Mouse (Mus musculus) lung, embryonic 15.5 days (tissue): ENCODE results near the gene Zer1. TPM values are rescaled to one million over a fixed set of nuclear protein-coding genes. Genes with fewer than 3 reads are reported as not detected.

ENCODE experiments used
- ATAC-seq: fragments of 200-750 bp; cut with Nextera tagmentation; 2 replicates; pipeline ENCODE4 v1.8.0; 2017; ENCODE audit warnings: moderate number of reproducible peaks, borderline replicate concordance; ENCODE audit not compliant: low FRiP score, low TSS enrichment; ENCODE audit errors: extremely low read depth
- H3K27ac ChIP-seq: fragments of 300-500 bp; sonication (generic); 2 replicates; pipeline ENCODE4 v1.5.1; 2015; ENCODE audit warnings: moderate library complexity, mild to moderate bottlenecking, inconsistent platforms
- H3K27me3 ChIP-seq: fragments of 300-500 bp; sonication (generic); 2 replicates; pipeline ENCODE4 v1.6.1; 2015; ENCODE audit warnings: inconsistent platforms
- H3K36me3 ChIP-seq: fragments of 300-500 bp; sonication (generic); 2 replicates; pipeline ENCODE4 v1.6.1; 2015; ENCODE audit warnings: inconsistent platforms
- H3K4me1 ChIP-seq: fragments of 300-500 bp; sonication (generic); 2 replicates; pipeline ENCODE4 v1.6.1; 2015; ENCODE audit warnings: inconsistent platforms
- H3K4me2 ChIP-seq: fragments of 300-500 bp; sonication (generic); 2 replicates; pipeline ENCODE4 v1.6.1; 2015; ENCODE audit warnings: inconsistent platforms, mild to moderate bottlenecking, moderate library complexity
- H3K4me3 ChIP-seq: fragments of 300-500 bp; sonication (generic); 2 replicates; pipeline ENCODE4 v1.5.1; 2015; ENCODE audit warnings: mild to moderate bottlenecking, inconsistent platforms
- H3K9ac ChIP-seq: fragments of 300-500 bp; sonication (generic); 2 replicates; pipeline ENCODE4 v1.6.1; 2015; ENCODE audit warnings: inconsistent platforms
- H3K9me3 ChIP-seq: fragments of 300-500 bp; sonication (generic); 2 replicates; pipeline ENCODE4 v1.6.1; 2016; ENCODE audit warnings: inconsistent platforms
- WGBS: fragments of 180-500 bp; shearing (Covaris S2); methylation state at CpG from one replicate; pipeline ENCODE4 v1.1.7; 2015; 5-methylcytosine and 5-hydroxymethylcytosine counted together
- polyA plus RNA-seq: library from polyadenylated mRNA; unstranded; fragments of >200 nt; fragmentation: Nextera tagmentation; extraction: Ambion mirVana; gene quantifications from 2 replicates; pipeline ENCODE4 v1.2.1, GENCODE M21; 2015

Zer1 gene
- polyA plus RNA-seq, 1 experiment from 2014 or later = 8.1 TPM

DNA sequence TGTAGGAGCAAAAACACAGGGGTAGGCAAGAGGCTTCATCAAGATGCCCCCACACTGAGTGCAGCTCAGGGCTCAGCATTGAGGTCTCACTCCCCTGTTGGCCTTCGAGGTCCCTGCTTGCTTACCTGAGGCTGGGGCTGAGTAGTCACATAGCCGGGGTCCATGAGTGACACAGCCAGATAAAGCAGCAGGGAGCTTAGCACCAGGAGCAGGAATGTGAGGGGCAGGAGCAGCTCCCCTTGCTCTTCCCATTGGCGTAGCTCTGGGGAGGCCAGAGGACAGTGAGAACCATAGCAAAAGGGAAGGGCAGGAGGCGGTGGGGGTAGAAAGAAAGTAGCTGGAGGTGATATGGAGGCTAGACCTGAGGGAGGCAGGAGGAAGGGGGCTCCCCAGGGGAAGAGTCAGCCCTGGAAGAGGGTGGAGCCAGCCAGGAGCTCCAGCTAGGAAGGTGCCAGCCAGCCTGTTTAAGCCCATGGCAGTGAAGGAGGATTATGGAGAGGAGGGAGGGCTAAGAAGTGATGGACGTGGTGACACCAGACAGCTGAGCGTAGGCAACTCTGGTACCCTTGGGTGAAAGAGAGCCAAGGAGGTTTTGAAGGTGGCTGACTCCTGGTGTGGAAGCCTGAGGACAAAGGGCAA is 32.0 kb downstream of the Zer1 start:
- Histone ChIP-seq H3K4me3 (peak overlapping the region; percentile 78), H3K4me2 (peak overlapping the region; percentile 91), H3K9me3 (no peaks in the 10 kb centered on the region), H3K27ac (peak overlapping the region; percentile 46; the same call in 1 of the 2 replicates), H3K36me3 (peaks cover 14% of the 10 kb centered on the region; the same call in 1 of the 2 replicates), H3K4me1 (peaks cover 16% of the 10 kb centered on the region), H3K9ac (peak overlapping the region; percentile 76), H3K27me3 (no peaks in the 10 kb centered on the region)
- 42% methylated on average over 6 of the region's 6 CpGs for WGBS
- no peak for ATAC-seq

GRCm38 (mm10) chr2:30091521-30091920 is 32.9 kb downstream of the Zer1 start:
- peaks cover 14% of the 10 kb centered on the region; the same call in 1 of the 2 replicates for H3K36me3 ChIP-seq
- H3K27ac ChIP-seq = no peak overlapping the region
- H3K4me2 ChIP-seq = no peak overlapping the region
- H3K9me3 ChIP-seq = no peaks in the 10 kb centered on the region
- H3K4me1 ChIP-seq = peaks cover 16% of the 10 kb centered on the region
- 93% methylated on average over 12 of the region's 12 CpGs for WGBS
- ATAC-seq = no peak
- H3K27me3 ChIP-seq = no peaks in the 10 kb centered on the region
- H3K4me3 ChIP-seq = no peak overlapping the region
- H3K9ac ChIP-seq = no peak overlapping the region

GRCm38 (mm10) chr2:30087310-30087709 is 37.1 kb downstream of the Zer1 start:
- Histone ChIP-seq H3K4me3 (no peak overlapping the region), H3K36me3 (peaks cover 14% of the 10 kb centered on the region; the same call in 1 of the 2 replicates), H3K27me3 (no peaks in the 10 kb centered on the region), H3K4me2 (no peak overlapping the region), H3K27ac (no peak overlapping the region), H3K9ac (no peak overlapping the region), H3K4me1 (peaks cover 12% of the 10 kb centered on the region), H3K9me3 (no peaks in the 10 kb centered on the region)
- ATAC-seq = no peak
- WGBS = 87% methylated on average over 4 of the region's 4 CpGs

DNA sequence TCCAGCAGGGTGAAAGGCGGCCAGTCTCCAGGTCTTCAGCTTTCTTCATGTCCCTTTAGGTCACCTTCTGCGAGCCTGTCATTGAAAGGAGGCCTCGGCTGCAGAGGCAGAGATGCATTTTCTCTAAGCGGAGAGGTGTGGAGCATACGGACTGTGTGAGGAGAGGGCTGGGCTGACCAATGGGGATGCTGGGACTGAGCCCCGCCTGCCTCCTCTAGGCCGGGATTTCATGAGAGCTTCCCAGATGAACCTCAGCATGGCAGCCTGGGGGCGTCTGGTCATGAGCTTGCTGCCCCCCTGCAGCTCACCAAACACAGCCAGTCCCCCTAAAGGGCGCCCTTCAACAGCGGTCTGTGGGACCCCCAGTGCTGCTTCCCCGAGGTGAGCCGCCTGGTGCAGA is 39.8 kb downstream of the Zer1 start:
- WGBS = 25% methylated on average over 12 of the region's 12 CpGs
- ATAC-seq = no peak
- Histone ChIP-seq H3K27me3 (no peaks in the 10 kb centered on the region), H3K9me3 (no peaks in the 10 kb centered on the region), H3K4me1 (peaks cover 12% of the 10 kb centered on the region), H3K36me3 (peaks cover 3% of the 10 kb centered on the region; the same call in 1 of the 2 replicates), H3K27ac (no peak overlapping the region), H3K4me2 (peak overlapping the region; percentile 51), H3K4me3 (peak overlapping the region; percentile 18; the same call in 1 of the 2 replicates), H3K9ac (no peak overlapping the region)

- ATAC-seq = no peak
These were observed 40.3 kb downstream of the Zer1 start for GRCm38 (mm10) chr2:30084113-30084512.

DNA sequence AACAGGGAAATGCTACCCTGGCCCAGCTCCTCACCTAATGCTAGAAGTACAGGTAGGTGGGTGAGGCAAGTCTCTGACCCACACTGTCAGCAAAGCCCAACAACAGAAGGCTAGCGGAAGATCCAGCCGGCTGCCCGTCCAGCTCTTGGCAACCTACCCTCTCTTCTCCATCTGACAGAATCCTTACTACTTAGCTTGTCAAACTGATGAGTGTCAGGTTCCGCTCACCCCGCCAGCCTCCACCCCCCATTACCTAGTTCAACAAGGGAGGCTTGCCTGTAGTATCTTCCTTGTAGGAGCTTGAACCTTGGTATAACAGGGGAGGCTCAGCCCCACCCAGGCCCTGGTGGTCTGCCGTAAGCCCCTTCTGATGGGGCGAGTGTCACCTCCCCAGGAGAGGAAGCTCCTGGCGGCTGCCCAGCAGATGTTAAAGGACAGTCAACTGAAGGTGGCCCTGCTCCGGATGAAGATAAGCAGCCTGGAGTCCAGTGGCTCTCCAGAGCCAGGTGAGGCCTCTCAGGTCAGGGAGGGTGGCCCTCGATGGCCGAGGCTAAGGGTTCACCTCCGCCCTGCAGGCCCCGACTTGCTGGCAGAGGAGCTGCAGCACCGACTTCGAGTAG is 44.1 kb downstream of the Zer1 start:
- 79% methylated on average over 15 of the region's 15 CpGs for WGBS
- no peaks in the 10 kb centered on the region for H3K36me3 ChIP-seq

More at GRCm38 (mm10) chr2:30084113-30084512, 40.3 kb downstream of the Zer1 start:
- H3K27ac ChIP-seq = no peak overlapping the region
- WGBS = 53% methylated on average over 5 of the region's 5 CpGs
- H3K4me3 ChIP-seq = 0 out of 2 replicates have a peak overlapping the region, but pooled peaks have one; percentile 18
- peak overlapping the region; percentile 51; the same call in 1 of the 2 replicates for H3K4me2 ChIP-seq
- H3K36me3 ChIP-seq = peaks cover 3% of the 10 kb centered on the region; the same call in 1 of the 2 replicates
- H3K9me3 ChIP-seq = no peaks in the 10 kb centered on the region
- no peak overlapping the region for H3K9ac ChIP-seq
- H3K27me3 ChIP-seq = no peaks in the 10 kb centered on the region
- H3K4me1 ChIP-seq = peaks cover 12% of the 10 kb centered on the region

DNA sequence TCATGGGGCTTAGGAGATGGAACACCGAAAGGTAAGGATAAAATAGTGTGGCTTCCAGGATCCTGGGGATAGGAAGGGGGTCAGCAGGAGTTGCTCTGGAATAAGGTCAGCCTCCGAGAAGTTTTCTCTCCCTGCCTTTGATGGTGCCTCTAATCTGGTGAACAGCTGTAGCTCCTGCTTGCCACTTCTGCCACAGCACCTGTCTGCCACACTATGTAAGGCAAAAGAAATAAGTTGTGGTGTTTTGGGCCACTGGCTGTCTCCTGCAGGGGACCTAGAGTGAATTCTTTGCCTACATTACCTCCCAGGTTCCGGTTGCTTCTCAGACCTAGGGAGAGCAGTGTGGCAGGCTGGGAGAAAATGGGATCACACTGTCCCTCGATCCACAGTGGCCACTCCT is 45.6 kb downstream of the Zer1 start:
- 61% methylated on average over 4 of the region's 4 CpGs for WGBS
- H3K27ac ChIP-seq = peak overlapping the region; percentile 97
- no peaks in the 10 kb centered on the region for H3K27me3 ChIP-seq
- peaks cover 17% of the 10 kb centered on the region for H3K4me1 ChIP-seq
- ATAC-seq = no peak
- peaks cover under 1% of the 10 kb centered on the region; the same call in 1 of the 2 replicates for H3K36me3 ChIP-seq
- peak overlapping the region; percentile 76 for H3K4me3 ChIP-seq
- peak overlapping the region; percentile 80 for H3K9ac ChIP-seq
- peak overlapping the region; percentile 97 for H3K4me2 ChIP-seq
- H3K9me3 ChIP-seq = no peaks in the 10 kb centered on the region

More for the DNA sequence above, 44.1 kb downstream of the Zer1 start:
- Histone ChIP-seq H3K27ac (no peak overlapping the region), H3K9me3 (no peaks in the 10 kb centered on the region), H3K9ac (no peak overlapping the region), H3K27me3 (no peaks in the 10 kb centered on the region), H3K4me3 (no peak overlapping the region), H3K4me2 (no peak overlapping the region), H3K4me1 (peaks cover 29% of the 10 kb centered on the region)
- ATAC-seq = no peak

DNA sequence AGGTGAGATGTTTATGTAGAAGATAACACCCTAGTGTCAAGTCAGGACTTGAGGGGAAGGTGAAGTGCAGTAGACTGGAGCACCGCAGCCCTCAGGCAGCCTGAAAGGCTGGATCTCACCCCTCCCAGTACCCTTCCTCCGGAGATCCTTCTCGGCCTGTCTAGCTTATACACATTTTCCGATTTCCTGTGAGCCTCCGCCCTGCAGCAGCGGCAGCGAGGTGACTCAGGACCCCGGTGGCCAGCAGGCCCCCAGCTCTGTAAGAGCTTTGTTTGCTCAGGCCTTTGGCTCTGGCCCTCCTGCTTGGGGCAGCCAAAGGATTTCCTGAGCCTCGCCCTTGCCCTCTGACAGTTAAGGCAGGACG is 46.1 kb downstream of the Zer1 start:
- Histone ChIP-seq H3K4me3 (peak overlapping the region; percentile 76), H3K9me3 (no peaks in the 10 kb centered on the region), H3K27ac (peak overlapping the region; percentile 97), H3K36me3 (peaks cover 4% of the 10 kb centered on the region; the same call in 1 of the 2 replicates), H3K9ac (peak overlapping the region; percentile 80), H3K27me3 (no peaks in the 10 kb centered on the region), H3K4me1 (peaks cover 17% of the 10 kb centered on the region), H3K4me2 (peak overlapping the region; percentile 97)
- ATAC-seq = 0 out of 2 replicates have a peak, but pooled peaks have one; percentile 9
- 8% methylated on average over 10 of the region's 10 CpGs for WGBS

DNA sequence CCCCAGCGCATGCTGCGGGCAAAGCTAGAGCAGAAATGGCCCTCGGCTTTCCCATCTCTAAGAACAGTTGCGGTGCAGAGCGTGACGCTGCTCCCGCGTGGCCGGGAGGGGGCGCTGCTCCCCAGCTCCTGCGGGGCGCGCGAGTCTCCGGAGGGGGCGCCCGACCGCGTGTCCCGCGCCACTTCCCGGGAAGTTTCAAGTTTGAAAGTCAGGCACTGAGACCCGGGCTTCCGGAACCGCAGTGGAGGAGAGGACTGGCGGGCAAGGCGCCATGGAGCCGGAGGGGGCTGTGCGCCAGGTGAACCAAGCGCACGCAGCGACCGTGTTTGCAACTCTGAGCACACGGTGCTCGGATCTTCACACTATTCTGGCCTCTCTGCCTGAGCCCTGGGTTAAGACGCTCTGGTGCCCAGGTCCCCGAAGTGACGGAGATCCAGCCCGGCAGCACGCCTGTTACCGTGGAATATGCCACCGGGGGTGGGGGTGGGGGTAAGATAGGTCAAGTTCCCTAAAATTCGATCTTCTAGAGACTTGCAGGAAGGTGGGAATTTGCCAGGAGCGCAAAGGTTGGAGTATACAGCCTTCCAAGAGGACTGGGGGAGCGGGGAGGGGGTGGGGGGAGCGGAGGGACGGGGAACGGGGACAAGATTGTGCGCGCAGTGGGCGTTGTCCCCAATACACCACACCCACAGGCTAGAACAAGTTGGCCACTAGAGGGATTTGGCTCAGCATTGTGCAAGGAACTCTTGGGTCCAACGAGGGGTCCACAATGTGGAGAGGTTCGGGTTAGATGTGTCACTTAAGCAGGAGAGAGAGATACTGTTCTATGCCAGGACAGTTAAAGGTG is 46.7 kb downstream of the Zer1 start, which contains the start of gene Pkn3:
Gene Pkn3 (plus strand): TSS at position 183 of the 847 bp plus-strand sequence.
- Histone ChIP-seq H3K4me2 (peak within 1 kb of the TSS; percentile 97), H3K27ac (peak within 1 kb of the TSS; percentile 97), H3K9me3 (no peaks in the 10 kb centered on the region), H3K36me3 (peaks cover 10% of the 10 kb centered on the region), H3K9ac (peak within 1 kb of the TSS; percentile 80), H3K27me3 (no peaks in the 10 kb centered on the region), H3K4me1 (peaks cover 17% of the 10 kb centered on the region), H3K4me3 (peak within 1 kb of the TSS; percentile 76)
- peak; percentile 82 for ATAC-seq
- WGBS = under 1% methylated on average over 53 of the region's 53 CpGs

- H3K27me3 ChIP-seq = no peaks in the 10 kb centered on the region
- H3K4me3 ChIP-seq = peak overlapping the region; percentile 76; the same call in 1 of the 2 replicates
- peak overlapping the region; percentile 97 for H3K27ac ChIP-seq
- H3K9ac ChIP-seq = no peak overlapping the region; the same call in 1 of the 2 replicates
- ATAC-seq = 0 out of 2 replicates have a peak, but pooled peaks have one; percentile 1
- no peaks in the 10 kb centered on the region for H3K9me3 ChIP-seq
- H3K4me2 ChIP-seq = peak overlapping the region; percentile 97
- H3K36me3 ChIP-seq = peaks cover 17% of the 10 kb centered on the region
- peaks cover 17% of the 10 kb centered on the region for H3K4me1 ChIP-seq
- WGBS = 64% methylated on average over 6 of the region's 6 CpGs
These were observed 47.4 kb downstream of the Zer1 start for GRCm38 (mm10) chr2:30076959-30077358.

- H3K27me3 ChIP-seq = no peaks in the 10 kb centered on the region
- no peaks in the 10 kb centered on the region for H3K9me3 ChIP-seq
- no peak overlapping the region for H3K27ac ChIP-seq
- no peak overlapping the region for H3K4me2 ChIP-seq
- ATAC-seq = no peak
- no peak overlapping the region for H3K4me3 ChIP-seq
- H3K9ac ChIP-seq = no peak overlapping the region
- H3K36me3 ChIP-seq = peaks cover 19% of the 10 kb centered on the region
- H3K4me1 ChIP-seq = peaks cover 17% of the 10 kb centered on the region
- 88% methylated on average over 9 of the region's 9 CpGs for WGBS
These were observed 47.9 kb downstream of the Zer1 start for GRCm38 (mm10) chr2:30076439-30076838.
